Comparison of ENCODE assay signal across 30 mouse cellular contexts in the genomic region with DNA sequence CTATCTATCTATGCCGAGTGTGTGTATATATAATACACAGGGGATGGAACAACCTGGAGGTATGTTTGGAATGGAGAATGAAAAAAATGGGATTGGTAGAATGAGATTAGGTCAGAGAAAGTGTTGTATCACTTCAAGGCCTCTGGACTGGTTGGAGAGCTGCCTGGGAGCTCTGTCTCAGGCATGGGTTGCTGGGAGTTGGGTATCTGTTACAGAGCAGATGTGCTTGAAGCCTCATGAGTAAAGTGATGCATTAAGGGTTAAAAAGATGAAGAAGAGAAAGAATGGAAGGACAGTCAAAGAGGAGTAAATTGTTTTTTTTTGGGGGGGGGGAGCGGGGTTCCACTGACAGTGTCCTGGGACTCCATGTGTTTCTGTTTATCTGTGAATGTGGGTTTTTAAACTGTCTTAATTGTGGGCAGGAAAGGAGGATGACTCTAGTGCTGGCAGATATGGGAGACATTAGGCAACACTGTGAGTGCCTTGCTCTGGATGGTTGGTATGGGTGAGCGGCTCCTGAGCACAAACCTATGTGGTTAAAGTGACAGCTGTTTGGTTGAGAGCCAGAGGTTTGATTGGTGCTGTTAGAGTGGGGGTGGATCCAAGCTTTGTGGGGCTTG.
DNase-seq lines count a peak whose midpoint lies in the region; ATAC-seq and TF ChIP-seq lines count a peak whose summit lies in the region.
"Had no signal": no experiment of that assay in that cellular context is flagged by ENCODE, and none has a peak within 500 bp of the region (broad histone marks: within the 10 kb centered on the region; RNA-seq: fewer than 3 reads in every experiment).

No protein-coding gene starts in this region.

- peak; percentile 89 for ATAC-seq in common myeloid progenitor, adult 5-6 weeks (replicated peaks; ENCODE audit: low read depth, poor library complexity, severe bottlenecking)
- peak; percentile 91 for ATAC-seq in megakaryocyte-erythroid progenitor cell, adult 5-6 weeks (replicated peaks; ENCODE audit: low FRiP score, low TSS enrichment, poor library complexity, severe bottlenecking)
- no peak for ATAC-seq in cerebellum, adult (ENCODE audit: insufficient number of reproducible peaks, low FRiP score, low TSS enrichment)
- ATAC-seq: inflammation-experienced regulatory T-cells, adult 6 months; midbrain, embryonic 15.5 days had no signal

- H3K36me3 ChIP-seq in C2C12 (ENCODE audit: control insufficient read depth, insufficient read depth) = no peaks in the 10 kb centered on the region
- H3K36me3 ChIP-seq: embryonic facial prominence, embryonic 10.5 days; embryonic facial prominence, embryonic 15.5 days; forebrain, embryonic 12.5 days; G1E; heart, embryonic 12.5 days; hindbrain, embryonic 15.5 days; limb, embryonic 10.5 days; limb, embryonic 15.5 days; midbrain, embryonic 10.5 days; midbrain, embryonic 15.5 days had no signal

- no peaks in the 10 kb centered on the region for H3K79me2 ChIP-seq in C2C12 (ENCODE audit: control insufficient read depth, insufficient read depth)

- no peak overlapping the region for H3ac ChIP-seq in C2C12 (ENCODE audit: control insufficient read depth, insufficient read length, low read depth)

- H3K79me3 ChIP-seq in C2C12 (ENCODE audit: low read depth) = no peaks in the 10 kb centered on the region

- TF ChIP-seq CTCF in C2C12 (IDR thresholded peaks at IDR 0.05; ENCODE audit: control insufficient read depth, insufficient read depth, insufficient read length) = no peak

- no peak overlapping the region for H3K4me3 ChIP-seq in C2C12 (ENCODE audit: insufficient read depth, poor library complexity, severe bottlenecking)
- H3K4me3 ChIP-seq: embryonic facial prominence, embryonic 10.5 days; embryonic facial prominence, embryonic 15.5 days; forebrain, embryonic 12.5 days; heart, embryonic 12.5 days; hindbrain, embryonic 15.5 days; limb, embryonic 10.5 days; limb, embryonic 15.5 days; midbrain, embryonic 10.5 days; midbrain, embryonic 15.5 days had no signal

- H3K27me3 ChIP-seq in C2C12 (ENCODE audit: control insufficient read depth, insufficient read depth, insufficient read length) = no peaks in the 10 kb centered on the region
- H3K27me3 ChIP-seq: embryonic facial prominence, embryonic 15.5 days; forebrain, embryonic 12.5 days; heart, embryonic 12.5 days; hindbrain, embryonic 15.5 days; limb, embryonic 15.5 days; midbrain, embryonic 15.5 days had no signal

- DNase-seq in 3T3-L1 (ENCODE audit: low read depth, low spot score) = peak; percentile 59
- DNase-seq in spleen, postnatal 4 days (ENCODE audit: low spot score in 2 of 2) = no peak
- no peak for DNase-seq in layer of hippocampus, adult 9-11 months
- DNase-seq: adrenal gland, adult 2 months; adrenal gland, postnatal 36 days; cerebellum, adult 2 months; cerebellum, postnatal 14 days; gastrocnemius, postnatal 14 days; heart, adult 18-20 months; heart, postnatal 4 days; kidney, adult 2 months; lung, adult 2 months; lung, postnatal 10 days; right cerebral cortex, postnatal 25 days; thymus, postnatal 4 days had no signal

TF ChIP-seq in C2C12, 6 proteins besides CTCF, POLR2A, EP300 and RAD21:
- peak; percentile 37 for TF ChIP-seq CEBPB (IDR thresholded peaks at IDR 0.05; ENCODE audit: low read depth)
- TF ChIP-seq MAX (IDR thresholded peaks at IDR 0.05) = no peak
TF ChIP-seq in C2C12: peak in this region for 1.
